Mouse (Mus musculus) forelimb bud, embryonic 11.5 days (tissue): ENCODE results near the gene Edil3.
A peak's percentile ranks its signal among the peaks of the same experiment; 100 is the strongest.

Experiments
- DNase-seq: peaks from one replicate; pipeline ENCODE4 v3.0.0-alpha.2; 2012; ENCODE audit warnings: low read depth, low spot score

Edil3 gene

DNA sequence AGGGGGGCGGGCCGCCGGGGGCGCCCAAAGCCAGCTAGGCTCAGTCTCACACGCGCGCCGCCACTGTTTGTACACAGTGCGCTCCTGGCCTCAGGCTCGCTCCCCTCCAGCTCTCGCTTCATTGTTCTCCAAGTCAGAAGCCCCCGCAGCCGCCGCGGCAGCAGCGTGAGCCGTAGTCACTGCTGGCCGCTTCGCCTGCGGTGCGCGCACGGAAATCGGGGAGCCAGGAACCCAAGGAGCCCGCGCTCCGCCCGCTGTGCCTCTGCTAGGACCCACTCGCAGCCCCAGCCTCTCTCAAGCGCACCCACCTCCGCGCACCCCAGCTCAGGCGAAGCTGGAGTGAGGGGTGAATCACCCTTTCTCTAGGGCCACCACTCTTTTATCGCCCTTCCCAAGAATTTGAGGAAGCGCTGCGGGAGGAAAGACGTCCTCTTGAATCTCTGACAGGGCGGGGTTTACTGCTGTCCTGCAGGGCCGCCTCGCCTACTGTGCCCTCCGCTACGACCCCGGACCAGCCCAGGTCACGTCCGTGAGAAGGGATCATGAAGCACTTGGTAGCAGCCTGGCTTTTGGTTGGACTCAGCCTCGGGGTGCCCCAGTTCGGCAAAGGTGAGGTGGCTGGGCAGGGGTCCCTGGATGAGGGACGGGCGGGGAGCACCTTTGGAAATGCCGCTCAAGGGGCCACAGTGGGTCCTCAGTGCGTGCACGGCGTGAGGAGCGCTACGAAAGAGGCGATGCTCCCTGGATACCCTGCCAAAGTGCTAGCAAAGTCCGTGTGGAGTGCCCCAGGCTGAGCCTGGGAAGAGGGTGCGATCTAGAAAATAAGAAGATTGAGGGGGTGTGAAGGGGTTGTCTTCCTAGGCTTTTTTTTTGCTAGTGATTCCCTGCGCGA, at the start of gene Edil3:
Edil3 (plus strand) TSS at position 33 of the 892 bp plus-strand sequence.
- peak; percentile 48 for DNase-seq

DNA sequence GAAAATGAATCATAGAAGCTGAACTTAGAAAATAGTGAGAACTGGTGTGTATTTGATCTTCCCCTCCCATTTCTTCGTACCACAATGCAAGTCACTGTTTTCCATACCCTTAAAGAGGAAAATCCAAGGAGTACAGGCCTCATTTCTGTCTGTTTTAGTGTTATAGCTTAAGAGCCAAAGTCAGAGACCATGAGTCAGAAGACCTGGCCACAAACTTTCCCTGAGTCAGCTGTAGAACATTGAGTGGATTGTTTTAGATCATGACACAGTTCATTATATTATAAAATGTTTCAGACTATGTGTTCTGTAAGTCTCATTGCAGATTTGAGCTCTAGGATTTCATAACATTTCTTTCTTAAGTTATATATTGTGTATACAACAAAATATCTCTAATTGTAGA, 22.1 kb upstream of the Edil3 start:
- DNase-seq: no peak

DNA sequence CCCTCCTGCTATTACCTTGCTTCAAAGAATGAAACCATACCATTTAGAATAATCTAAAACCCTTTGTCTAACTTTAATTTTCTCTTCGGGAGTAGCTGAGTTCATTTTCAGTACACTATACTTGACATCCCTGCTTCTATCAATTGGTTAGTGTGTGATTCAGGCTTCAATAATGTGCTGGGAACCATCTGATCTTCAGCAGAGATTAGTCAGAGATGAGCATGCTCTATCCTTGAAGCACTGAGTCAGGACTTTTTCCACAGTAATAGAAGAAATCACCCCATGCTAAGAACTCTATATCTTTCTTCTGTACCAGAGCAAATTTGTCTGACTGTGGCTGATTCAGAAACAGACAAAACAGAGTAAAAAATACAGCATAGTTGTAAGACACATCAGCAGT, 20.3 kb upstream of the Edil3 start:
- DNase-seq: no peak

DNA sequence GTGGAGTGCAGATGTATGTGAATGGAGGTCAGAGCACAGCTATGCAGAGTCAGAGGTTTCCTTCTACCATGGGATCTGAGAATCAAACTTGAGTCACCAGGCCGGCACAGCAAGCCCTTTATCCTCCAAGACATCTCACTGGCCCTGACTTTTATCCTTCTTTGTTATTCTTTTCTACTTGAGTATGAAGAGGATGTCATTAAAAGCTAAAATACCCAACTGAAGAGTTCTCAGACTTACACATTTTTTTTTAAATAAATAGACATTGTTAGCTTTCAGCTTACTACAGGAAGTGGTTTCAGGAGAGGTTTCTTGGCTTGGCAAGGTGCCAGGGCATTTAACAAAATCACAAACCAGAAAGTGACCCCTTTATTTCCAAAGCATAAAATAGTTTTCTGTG, 15.4 kb upstream of the Edil3 start:
- DNase-seq: no peak

DNA sequence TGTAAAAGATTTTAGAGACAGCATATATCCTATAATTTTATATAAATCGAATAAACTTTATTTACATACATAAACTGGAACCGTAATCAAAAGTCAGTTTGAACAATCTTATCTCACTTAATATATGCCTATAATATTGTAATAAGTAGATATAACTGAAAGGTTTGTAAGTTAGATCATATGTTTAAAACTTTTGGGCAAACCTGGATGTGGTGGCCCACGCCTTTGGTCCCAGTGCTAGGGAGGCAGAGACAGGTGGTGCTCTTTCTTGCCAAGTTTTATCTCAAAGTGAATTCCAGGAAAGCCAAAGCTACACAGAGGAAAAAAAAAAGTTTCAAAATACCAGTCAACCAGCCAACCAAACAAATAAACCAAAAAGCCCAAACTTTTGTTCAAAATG, 15.0 kb upstream of the Edil3 start:
- DNase-seq: no peak

DNA sequence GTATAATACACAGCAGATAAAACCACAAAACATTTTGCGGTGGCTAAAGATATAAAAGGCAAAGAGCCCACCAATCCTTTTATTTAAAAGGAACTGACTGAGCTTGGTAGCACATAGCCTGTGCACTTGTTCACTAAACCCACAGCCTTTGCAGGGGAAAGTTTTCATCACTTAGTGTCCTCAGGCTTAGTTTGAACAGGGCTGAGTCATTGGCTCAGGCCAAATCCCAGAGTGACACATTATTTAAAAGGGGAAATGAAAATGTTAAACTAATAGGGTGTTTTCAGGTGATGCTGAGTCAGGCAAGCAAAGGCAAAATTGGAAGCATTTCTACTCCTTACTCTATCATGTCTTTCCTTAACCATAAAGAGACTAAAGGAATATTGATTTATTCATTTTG, 11.2 kb upstream of the Edil3 start:
- DNase-seq: no peak

DNA sequence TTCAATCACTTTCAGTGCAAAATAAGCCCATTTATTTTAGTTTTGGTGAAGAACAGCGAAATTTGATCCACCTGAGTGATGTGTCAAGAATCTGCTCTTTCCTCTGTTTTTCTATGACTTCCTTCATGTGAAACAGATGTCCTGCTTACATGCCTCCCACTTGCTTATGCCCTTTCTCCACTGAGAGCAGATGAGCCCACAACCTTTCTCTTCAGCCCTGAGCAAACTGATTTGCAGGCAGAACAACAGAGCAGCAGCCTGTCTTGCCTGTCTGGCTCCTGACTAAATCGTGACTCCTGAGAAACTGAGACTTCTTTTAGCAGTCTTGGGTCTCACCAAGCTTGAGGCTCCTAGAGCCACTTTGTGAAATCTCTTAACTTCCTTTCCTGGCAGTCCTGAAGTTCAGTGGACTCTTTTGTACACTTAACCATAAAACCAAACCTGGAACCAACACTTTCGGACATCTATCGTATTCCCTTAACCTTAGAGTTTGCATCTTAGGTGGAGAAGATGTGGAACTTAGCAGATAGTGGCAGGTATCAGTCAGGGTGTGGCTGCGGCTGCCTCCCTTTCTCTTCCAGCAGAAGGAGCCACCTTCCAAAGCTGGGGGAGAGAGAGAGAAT, 475 bp upstream of the Edil3 start:
- DNase-seq: peak; percentile 17

DNA sequence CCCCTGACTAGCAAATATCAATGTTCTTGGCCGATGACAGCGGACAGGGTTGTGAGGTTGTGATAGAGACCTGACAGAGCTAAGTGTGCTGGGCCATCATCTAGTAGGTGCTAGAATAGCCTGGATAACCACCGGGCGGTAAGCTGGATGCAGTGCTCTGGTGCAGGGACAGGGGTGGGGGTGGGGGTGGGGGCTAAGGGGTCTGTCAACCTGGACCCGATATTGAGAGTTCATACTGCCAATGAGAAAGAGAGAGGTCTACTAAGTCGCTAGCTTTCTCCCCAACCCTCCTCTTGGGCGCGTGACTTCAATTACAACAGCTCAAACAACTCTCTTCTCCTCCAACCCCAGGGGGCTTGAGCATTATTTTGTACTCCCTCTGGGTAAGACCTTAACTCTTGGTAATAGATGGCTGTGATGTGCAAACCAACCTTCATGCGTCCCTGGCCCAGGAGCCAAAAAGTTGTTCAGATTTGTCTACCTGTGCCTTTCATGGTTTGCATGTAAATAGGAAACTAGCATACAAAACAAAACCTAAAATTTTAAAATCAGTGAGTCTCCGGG, 1.1 kb downstream of the Edil3 start:
- DNase-seq: no peak

DNA sequence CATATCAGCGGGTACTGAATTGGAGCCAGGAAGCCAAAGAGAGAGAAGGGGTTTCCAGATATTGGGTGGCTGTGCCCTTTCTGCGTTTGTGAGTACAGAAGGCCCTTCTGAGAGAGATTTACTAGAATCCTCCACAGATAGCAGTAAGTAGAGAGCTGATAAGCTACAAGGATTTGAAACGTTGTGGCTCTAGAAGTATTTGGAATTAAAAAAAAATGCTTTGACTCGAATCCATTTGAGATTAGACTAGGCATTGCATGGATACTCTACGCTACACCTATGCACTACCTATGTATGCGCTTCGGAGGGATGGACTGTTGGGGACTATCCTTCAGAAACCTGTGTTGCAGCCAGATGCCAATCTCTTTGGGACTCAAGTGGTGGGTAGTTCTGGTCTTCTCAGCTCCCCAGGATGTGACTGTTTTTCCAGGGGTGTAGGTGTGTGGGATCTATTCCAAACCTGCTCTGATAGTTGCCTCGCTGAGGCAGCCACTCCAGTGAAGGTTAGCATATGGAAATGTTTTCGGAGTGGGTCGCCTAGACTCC, 1.8 kb downstream of the Edil3 start:
- DNase-seq: no peak

DNA sequence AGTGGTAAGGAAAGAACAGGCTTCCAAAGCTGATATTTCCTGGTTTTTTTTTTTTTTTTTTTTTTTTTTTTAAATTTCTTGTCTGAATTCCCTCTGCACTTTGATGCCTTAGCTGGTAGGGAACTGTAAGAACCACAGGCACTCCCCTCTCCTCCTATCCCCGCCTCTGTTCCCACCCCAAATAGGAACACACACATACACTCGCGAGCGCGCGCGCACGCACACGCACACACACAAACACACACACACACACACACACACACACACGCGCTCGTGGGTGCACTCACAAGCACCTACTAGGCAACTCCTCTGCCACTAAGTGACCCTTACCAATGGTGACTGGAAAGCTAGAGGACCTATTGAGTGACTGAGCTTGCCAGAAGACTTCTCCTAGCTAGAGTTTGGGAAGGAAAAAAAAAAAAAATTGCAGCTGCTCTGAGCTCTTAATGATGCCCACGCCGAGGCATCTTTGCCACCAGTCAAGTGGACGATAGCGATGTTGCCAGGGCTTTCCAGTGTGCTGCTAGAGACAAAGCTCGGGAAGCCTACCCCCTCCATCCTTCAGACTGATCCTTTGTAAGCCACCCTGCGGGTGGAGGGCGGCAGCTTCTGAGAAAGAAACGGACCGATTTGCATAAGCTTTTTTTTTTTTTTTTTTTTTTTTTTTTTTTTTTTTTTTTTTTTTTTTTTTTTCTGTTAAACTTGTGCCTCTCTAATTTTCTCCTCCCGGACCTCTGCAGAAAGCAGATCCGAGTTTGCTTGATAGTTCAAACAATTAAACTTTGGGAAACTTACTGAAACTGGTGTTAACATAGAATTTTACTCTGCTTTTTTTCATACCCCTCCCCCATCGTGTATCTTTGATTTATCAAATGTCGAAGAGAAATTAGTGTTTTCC, 2.5 kb downstream of the Edil3 start:
- peak; percentile 35 for DNase-seq

DNA sequence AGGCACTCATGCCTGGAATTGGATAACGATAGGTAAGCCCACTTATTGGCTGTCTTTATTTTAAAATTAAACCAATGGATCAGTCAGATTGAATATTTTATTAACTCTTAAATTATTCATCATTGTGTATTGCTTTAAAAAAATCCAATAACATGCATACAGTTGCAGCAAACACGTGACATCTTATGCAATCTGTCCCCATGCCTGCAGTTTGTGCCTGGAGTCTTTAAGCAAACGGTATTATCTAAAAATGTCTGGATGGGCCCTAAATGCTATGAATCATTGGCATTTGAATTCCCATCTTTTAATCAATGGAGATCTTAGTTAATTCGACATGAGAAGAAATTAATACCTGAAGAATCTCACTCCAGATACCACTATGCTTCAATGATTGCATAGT, 3.2 kb downstream of the Edil3 start:
- no peak for DNase-seq

DNA sequence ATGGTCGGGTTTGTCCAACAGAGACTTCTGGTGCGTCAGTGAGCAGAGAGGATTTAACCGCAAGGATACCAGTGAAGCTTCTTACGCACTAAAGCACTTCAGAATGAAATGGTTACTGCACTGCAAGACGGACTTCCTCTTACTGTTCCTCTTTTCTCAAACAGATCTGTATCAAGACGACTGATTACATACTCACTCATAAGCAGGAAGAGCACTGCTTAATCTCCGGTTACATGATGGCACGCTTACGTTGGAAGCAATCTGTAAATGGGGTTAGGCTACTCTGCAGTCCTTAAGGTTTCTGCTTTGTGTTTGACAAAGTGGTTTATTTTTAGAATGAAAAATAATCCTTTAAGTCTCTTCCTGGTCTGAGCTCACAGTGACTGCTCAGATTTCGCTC, 7.1 kb downstream of the Edil3 start:
- no peak for DNase-seq

DNA sequence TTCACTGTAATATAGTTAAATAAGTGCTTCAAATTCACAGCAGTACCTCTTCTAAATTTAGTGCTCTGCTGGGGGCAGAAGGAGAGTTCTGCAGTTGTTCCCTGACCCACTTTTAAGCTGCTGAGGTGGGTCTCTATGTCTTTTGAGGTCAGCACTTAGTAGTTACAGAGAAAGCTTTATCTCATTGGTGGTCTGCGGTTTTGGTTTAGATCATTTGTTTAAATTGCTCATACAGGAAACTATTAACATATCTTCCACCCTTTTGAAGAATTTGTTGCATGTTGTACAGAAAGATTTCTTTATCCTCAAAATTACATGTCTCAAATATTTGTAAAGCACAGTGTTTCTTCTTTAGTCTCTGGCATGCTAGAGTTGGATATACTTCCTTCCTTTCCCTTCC, 12.5 kb downstream of the Edil3 start:
- DNase-seq: no peak

DNA sequence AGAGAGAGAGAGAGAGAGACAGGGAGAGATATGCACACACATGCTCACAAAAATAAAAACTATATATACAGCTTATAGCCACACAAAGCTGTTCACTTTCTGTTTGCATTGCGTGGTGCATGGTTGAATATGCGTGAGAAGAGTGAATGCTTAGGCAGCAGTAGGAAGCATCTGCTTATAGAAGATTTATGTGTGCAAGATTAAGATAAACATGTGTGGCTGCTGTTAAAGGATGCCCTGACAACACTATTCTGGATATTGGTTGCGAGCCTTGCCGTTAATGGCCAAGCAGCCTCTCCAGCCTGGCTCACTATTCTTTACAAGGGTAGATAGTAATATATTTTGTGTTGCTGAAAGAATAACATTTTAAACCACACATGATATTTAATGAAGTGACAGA, 28.5 kb downstream of the Edil3 start:
- no peak for DNase-seq

DNA sequence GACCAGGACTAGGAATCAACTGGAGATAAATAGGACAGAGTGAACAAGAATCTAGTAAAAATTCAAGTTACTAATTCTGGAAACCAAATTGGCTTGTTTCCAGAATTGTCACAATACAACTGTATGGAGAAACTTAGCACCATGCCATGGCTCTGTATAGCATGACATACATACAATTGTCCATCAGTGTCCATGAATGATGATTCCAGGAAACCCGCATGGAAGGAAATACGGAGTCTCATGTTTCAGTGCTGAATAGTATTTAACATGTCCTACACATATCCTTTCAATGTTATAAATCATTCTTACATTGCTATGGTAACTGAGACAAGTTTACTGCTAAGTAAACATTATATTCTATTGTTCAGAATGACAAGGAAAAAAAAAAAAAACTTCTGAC, 58.7 kb downstream of the Edil3 start:
- no peak for DNase-seq

DNA sequence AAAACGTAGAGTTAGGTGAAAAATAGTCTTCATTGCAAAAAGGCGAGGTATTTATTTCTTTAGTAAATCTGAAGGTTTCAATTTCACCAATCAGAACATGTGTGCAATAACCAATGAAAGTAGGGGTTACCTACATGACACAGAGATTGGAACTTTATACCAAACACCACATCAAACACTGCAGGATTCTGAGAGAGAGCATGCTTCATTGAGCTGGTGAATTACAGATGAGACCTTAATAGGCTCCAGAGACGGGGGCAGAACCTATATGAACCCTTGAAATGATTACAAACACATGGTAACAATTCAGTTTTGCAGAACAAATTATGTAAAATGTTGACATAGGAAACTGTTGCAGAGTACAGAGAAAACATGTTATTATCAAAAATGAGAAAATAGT, 69.5 kb downstream of the Edil3 start:
- peak; percentile 53 for DNase-seq

DNA sequence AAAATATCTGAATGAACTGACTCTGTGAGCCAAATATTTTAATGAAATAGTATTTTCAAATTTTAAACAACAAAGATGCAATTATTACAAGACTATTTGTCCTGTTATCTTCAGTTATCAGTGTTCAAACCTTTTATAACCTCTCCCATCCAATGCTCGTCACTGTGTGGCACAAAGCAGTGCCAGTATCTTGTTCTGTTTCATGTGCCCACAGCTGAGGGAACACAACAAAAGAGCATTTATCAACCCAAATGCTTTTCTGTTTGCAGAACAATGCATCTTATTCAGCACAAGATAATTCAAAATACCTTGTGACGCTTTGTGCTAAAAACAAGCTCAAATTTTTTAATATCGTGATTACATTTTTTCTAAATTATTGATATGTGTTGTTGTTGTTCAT, 78.8 kb downstream of the Edil3 start:
- no peak for DNase-seq

DNA sequence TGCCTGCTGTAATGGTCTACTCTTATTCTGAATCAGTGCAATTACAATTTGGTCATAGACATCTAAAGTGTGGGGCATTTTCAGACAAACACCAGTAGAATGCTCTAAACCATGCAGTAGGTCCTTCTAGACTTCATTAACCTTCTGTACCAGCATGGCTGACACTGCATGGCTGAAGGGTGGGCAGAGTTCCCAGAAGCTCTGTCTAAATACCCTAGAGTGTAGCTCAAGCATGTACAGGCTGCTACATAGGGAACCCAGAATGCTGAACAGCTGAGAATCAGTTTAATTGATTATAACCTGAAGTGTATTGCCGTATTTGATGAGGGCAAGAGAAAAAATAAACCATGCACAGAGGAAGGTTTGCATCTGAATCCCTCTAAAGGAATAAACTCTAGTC, 86.1 kb downstream of the Edil3 start:
- DNase-seq: no peak

DNA sequence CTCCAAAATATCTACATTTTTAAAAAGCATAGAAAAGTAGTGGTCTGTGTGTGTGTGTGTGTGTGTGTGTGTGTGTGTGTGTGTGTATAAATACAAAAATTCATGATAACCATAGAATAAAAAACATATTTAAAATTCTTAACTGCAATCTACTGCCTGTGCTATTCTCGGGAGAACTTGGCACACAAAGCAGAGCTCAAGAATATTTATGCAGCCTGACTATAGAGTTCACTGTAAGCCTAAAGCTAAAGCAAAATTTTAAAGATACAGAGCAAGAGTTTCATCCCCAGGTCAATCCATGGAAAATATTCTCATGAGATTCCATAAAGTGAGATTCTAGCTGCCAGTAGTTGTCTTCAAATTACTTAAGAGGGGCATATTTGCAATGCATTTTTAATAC, 86.9 kb downstream of the Edil3 start:
- DNase-seq: no peak

DNA sequence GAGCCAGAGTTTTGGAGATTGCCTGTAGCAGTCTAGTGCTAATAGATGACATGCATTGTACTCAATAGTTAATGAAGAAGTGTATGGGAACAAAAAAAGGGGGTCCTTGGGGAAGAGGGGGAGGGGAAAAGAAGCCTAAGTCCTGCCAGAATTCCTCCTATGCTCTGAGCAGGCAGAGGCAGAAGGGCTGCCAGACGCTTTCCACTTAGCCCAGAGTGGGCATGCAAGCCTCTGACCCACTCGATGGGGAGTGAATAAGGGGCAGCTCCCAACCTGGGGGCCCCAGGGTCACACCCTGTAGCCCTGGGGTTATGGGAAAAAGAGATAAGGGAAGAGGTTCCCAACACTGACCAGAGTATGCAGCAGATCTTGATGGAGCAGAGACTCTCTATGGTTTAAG, 95.2 kb downstream of the Edil3 start:
- DNase-seq: no peak

DNA sequence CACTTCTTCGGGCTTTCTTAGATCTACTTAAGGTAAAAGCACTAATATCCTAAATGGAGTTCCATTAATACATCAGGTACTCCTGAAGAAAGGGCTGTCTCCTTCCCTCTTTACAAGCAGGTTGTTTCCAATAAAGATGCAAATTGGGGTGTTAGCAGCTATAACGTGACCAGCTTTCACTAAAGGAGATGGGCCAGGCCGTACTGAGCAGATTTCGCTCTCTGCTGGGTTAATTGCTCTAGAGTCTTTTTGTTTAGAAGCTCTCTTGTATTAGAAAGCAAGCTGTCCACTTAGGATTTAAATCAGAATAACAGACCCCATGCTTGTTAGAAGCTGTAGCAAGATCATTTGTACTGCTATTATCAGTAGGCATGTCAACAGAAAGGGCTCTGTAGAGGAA, 108.4 kb downstream of the Edil3 start:
- DNase-seq: no peak

DNA sequence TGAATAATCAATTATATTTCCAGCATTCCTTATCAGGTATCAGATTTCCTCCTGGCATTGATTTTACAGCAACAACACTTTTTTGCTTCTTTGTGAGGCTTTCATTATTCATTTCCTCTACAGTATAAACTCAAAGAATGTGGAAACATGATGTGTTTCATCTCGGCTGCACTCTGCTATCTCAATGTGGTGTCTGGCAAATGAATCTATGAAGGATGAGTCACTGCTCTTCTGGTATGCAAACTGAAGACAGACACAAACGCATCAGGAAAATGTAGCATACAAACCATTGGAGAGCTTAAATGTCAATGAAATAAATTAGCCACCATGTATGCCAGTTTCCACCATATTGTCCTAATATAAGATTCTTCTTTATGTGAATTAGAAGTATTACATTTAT, 117.3 kb downstream of the Edil3 start:
- no peak for DNase-seq
